Mouse (Mus musculus) forelimb bud, embryonic 11.5 days (tissue): ENCODE results near the gene Chrm4.

ENCODE experiments used
- DNase-seq: peaks from one replicate; pipeline ENCODE4 v3.0.0-alpha.2; 2012; ENCODE audit warnings: low read depth, low spot score

Gene Chrm4

DNA sequence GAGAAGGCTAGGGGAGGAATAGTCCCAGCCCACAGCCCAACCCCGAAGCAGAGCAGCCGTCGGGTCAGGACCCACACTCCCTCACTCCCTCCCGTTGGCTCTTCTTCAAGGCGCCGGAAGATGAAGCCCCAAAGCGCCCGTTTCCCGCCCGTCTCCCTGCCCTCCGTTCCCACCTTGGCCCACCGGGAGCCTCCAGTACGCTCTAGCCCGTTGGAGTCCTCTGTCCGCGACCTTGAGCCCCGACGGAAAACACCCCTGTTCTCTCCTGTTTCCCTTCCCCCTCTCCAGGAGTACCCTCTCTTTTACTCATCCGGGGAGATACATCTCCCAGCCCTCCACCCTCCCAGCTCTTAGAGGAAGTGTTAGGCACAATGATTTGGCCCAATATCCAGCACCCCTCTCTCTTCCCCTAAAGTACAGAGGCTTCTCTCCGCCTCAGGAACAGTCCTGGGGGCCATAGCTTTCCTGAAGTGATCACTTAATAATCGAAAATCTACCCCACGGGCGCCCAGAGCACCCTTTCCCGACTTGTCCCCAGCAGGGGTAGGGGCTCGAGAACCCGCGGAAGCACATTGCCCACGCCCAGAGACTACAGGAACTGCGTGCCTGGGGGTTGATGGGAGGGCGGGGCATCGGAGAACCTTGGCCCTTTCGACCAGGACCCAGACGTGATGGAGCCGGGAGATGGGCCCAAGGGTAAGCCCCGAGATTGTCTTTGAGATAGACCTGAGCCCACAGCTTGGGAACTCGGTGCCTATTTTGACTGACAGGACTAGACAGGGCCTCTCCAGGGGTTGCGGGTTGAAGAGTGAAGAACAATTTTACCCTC is 4.2 kb upstream of the Chrm4 start:
- no peak for DNase-seq

DNA sequence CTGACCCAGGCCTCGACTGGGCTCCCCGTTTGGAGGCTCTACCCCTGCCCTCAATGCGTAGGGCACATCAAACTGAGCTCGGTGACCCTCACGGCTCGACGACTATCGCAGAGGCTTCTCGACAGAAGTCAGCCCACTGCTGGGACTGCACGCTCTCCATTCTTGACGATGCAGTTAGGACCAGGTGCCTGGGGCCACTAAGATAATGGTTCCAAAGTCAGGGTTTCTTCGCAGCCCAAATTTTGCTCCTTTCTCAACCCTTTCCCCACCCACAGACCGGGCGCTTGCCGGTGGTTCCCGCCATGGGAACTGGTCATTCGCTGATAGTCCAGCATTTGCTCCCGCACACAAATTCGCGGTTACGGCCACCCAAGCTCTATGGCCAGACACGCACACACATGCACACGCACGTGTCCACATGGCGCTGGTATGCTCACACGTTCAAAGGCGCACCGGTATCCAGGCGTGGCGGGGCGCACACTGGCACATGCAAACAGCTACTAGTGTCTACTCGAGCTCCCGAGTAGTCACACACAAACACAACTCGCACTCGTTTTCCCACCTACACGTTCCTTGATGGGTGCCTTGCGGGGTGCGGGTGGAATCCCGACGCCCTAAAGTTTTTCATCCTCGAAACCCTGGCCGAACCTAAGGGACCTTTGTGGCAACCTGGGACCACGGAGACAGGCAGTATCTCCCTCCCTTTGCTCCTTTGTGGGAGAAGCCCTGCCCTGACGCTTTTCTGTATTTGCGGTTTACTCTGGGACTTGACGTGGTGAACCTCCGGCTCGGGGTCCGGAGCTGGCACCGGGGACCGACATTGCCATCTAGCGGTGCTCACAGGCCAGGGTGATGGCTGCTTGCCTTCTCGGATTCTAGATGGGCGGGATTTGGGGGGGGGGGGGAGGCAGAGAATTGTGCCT is 3.4 kb upstream of the Chrm4 start:
- DNase-seq: peak; percentile 79

DNA sequence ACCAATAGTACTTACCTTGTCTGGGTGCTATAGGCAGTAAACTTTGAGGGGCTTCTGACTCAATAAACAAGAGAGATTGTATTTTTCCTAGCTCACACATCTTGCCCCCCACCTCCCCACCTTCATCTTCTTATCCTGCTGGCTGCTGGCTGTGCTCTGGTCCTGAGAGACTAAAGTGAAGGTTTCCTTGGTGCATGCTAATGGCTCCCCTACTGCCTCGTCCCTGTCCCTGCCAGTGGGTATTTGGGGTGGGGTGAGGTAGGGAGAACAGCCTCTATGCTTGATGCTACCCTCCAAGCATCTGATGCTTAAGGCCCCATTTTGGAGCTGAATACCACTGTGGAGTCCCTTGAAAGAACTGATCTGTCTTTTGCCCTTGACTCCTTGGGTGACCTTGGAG is 2.3 kb upstream of the Chrm4 start:
- no peak for DNase-seq

DNA sequence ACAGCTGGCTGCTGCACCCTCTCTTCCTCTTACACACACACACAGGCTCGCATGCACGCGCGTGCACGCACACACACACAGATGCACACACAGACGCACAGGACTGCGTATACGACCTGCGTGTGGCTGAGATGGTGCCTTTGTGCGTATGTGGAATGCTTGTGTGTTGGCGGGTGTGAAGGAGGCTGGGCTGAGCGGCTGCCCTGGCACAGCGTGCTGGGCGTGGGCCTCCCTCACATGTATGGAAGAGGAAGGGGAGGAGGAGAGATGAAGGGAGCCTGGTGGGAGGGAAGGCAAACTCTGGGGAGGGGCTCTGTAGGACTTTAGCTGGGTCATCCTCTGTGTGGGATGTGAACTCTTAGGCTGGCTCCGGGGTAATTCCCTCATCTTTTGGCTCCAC is 1.6 kb upstream of the Chrm4 start:
- no peak for DNase-seq

DNA sequence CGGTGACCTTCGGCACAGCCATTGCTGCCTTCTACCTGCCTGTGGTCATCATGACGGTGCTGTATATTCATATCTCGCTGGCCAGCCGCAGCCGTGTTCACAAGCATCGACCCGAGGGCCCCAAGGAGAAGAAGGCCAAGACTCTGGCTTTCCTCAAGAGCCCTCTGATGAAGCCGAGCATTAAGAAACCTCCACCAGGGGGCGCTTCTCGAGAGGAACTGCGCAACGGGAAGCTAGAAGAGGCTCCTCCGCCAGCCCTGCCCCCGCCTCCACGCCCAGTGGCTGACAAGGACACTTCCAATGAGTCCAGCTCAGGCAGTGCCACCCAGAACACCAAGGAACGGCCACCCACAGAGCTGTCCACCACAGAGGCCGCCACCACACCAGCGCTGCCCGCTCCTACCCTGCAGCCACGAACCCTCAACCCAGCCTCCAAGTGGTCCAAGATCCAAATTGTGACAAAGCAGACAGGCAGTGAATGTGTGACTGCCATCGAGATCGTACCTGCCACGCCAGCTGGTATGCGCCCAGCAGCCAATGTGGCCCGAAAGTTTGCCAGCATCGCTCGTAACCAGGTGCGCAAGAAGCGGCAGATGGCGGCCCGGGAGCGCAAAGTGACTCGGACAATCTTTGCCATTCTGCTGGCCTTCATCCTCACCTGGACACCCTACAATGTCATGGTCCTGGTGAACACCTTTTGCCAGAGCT is 931 bp downstream of the Chrm4 start:
- peak; percentile 81 for DNase-seq

DNA sequence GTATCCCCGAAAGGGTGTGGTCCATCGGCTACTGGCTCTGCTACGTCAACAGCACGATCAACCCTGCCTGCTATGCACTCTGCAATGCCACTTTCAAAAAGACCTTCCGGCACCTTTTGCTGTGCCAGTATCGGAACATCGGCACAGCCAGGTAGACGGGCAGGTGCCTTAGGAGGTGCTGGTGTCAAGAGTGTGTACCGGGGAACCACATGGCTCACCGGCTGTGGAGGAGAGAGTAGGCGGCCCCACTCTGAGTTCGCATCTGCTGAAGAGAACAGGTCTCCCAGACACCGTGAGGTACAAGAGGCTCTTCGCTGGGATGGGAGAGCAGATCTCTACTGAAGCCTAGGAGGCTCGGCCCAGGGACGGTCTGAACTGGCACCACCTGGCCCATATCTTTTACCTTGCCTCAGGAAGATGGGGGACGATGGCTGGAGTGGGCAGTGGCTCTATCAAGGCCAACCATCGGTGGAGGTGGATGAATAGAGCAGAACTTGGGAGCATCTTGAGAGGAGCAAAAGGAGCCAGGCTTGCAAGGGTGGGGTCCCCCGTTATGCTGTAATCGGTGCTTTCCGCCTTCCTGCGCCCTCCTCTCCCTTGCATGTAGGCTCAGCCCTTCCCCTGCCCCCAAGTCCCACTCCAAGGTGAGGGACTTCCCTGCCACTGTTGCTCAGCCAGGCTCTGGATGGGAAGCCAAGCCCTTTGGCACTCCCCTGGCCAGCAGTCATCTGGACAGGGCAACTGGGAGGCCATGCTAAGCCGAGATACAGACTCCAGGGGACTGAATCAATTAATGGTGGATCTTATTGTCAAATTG is 1.7 kb downstream of the Chrm4 start:
- DNase-seq: no peak

DNA sequence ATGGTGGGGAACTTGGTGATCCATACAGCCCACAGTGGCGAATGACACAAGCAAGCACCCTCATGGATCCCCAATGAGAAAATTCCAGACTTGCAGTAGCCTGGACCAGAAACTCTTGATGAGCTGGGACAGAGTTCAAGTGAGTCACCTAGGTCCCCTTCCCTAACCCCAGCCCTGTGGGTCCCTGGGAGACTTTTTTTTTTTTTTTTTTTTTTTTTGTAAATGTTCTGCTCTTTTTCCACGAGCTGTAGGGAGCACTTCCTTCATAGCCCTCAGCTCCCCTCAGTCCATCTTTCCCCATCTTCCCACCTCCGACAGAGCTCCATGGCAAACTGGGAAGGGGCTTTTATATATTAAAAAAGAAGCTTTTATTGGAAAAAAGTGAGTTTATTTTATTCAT is 2.4 kb downstream of the Chrm4 start:
- no peak for DNase-seq

DNA sequence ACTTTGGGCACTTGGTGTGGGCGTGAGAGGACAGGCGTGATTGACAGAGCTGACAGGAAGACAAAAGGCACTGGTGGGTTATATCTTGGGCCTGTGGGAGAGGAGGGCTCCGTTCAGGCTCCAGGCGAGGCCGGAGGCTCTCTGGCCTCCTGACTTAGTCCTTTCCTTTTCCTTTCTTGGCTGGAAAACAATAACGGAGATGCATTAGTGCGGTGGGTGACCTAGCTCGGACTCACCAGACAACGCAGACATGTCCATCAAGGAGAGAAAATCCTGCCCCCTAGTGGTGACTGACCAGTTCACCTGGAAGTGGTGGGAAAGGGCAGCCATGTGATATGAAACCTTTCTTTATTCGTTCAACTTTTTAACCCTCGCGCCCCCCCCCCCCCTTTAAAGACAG is 2.9 kb downstream of the Chrm4 start:
- DNase-seq: peak; percentile 92

DNA sequence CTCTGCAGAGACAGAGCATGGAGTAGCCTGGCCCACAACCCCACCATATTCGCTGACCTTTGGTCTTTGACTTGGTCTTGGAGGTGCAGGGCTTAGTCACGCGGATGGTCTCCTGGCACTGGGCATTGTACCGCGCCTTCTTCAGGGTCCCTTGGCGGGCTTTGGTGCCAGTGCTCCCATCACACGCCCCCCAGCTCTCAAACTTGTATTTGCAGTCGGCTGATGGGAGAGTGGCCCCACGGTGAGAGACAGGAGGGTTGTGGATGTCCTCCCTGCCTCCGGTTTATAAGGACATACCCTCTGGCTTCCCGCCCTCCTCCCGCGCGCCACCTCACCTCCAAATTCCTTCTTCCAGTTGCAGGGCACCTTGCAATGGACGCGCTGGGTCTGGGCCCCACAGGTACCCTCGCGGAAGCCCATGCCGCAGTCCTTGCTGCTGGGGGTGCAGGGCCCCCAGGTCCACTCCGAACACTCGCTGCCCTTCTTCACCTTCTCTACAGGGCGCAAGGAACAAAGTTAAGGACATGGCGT is 3.8 kb downstream of the Chrm4 start:
- no peak for DNase-seq

DNA sequence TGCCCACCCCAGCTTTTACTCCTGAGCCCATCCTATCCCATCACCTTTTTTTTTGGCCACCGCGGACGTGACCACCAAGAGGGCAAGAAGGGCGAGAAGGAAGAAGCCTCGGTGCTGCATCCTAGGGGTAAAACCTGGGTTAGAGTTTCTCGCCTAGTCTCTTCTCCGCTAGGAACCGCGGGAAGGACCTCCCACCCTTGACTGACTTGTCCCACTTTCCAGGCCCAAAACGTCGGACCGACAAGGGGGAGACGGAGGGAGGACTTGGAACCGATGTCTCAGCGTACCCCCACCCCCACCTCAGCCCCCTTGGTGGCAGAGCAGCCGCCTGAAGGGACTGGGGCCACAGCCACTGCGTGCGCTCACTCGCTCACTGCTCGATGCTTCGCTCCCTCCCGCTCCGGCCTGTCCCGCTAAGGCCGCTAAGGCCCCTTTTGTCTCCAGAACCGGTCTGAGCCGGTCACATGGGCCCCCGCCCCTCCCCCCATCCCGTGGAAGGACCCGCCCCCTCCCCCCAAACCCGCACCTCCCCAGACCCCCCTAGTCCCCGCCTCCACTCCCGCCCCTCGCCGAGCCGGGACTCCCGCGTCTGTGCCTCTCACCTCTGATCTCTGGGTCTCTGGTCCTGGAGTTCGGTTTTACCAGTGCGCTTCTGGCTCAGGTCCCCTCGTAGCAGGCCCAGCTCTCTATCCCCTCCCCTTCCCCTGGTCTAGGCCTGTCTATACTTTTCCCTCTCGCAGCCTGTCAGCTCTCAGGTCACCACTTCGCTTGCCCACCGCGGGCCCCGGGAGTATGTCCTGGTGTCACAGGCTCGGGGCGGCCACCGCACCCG is 4.5 kb downstream of the Chrm4 start:
- DNase-seq: peak; percentile 85

DNA sequence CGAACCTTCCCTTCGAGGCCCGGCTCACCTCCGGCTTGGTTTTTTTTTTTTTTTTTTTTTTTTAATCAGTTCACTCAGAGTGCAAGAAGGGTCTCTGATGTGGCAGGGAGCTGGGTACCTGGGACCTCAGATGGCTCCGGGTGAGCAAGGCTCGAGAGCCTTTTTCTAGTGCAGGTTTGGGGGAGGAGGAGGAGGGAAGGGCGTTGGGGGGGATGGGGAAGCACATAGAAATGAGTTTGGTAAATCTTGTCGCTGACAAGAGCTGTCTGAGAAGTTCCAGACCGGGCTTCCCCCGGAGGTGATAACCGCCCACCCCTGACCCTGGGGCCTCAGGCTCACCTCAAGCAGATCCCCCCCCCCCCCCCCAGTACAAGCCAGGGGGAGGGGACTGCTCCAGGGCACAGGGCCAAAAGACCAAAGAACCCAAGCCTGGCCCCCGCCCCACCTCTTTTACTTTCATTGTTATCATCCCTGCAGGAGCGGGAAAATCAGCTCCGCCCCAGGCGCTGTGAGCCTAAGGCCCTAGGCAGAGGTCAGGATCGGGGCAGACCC is 5.2 kb downstream of the Chrm4 start, which contains the start of gene Mdk:
Gene Mdk, minus strand, starts transcription at position 138 of the 552 bp plus-strand sequence.
- no peak for DNase-seq

DNA sequence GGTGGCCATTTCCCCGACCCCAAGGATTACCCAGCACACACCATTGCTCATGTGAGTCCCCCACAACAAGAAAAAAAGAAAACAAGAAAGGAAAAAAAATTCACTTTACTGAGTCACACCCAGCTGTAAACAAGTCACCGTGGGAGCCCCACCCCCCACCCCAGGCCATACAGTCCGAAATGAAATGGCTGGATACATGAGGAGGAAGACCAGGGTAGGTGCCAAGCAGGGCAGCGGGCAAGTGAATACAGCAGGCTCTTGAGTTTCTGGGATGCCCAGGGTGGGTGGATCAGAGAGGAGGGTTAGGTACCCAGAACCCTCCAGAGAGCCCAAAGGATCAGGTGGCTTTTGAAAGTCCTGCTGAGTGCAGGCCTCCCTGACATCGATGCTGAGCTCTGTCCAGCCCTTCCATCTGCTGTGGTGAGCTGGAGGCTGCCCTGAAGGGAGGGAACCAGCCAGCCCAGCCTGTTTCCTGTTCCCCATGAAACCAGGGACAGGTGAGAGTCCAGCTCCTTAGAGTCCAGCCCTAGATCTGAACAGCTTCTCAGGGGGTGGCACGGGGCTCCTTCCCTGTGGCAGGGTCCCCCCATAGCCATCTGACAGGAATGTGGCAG is 5.8 kb downstream of the Chrm4 start:
- no peak for DNase-seq

DNA sequence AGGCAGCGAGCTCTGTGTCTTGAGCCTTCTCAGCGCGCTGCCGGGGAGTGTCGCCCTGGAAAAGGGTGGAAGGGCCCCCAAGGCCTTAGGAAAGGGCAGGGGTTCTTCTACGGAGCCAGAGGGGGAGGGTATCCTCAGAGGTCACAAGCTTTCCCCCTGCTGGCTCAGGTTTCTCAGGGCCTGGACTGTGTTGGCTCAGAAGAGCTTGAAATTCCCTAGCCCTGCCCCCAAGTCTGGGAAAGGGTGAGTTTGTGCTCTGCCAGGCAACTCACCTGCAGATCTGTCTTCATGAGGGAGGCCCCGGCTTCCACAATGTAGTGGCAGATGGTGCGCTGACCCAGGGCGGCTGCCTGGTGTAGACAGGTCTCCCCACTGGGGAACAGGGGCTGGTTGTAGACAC is 6.4 kb downstream of the Chrm4 start:
- DNase-seq: no peak

DNA sequence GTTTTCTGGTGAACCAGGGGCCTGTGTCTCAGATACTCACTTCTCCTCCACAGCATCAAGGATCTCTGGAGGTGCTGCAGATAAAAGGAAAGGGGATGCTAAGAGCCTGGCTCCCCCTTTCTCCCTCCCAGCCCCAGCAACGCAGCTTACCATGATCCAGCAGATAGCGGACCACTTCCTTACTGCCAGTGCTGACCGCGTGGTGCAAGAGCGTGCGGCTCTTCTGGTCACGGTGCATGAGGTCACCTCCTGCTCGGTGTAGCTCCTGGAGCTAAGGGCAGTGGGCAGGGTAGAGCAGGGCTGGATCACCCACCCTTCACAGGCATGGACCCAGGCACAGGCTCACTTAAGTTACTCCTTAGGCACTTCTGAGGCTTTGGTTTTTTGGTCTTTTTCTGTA is 7.0 kb downstream of the Chrm4 start:
- no peak for DNase-seq

DNA sequence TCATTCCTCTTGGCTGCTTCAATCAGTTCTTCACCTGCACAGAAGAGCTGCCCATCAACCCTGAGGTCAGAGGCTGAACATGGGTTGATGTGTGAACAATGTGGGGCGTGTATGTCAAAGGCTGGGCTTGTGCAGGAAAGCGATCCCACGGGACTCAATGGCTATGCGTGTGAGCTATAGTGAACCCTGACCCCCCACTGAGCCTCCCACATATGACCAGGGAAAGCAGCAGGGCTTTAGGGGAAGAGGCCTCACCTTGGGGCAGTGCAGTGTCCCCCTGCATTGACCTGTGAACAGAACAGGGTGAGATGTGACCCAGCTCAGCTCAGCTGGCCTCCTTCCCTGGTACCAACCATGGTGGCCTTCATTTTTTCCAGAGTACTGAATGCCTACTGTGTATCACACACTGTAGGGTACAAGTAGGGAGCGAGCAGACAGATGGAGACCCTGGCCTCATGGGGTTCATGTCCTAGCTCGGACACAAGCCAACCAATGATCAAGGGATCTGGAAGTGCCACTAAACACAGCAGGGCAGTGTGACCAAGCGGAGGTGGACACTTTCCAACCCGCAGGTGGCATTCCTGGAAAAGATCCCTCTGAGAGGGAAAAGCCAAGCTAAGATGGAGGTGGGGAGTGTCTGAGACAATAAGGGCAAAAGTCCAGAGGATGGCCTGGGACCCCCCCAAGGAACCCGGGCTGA is 7.9 kb downstream of the Chrm4 start:
- no peak for DNase-seq

DNA sequence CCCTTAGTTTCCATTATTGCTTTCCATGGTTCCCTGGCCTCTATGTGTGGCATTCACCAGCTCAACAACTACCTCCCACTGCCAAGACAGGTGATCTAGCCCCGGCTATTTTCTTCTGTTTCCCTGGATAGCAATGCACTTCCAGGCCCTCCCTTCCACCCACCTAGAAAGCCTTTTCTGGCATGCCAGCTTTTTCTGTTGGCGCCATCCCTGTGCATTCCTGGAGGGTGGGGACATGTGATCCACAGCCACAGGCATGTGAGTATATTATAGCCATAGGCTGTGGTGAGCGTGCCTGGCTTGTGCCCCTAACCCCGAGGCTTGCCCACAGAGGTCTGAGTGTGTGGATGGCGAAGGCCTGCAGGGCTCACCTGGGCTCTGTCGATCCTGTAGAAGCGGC is 9.1 kb downstream of the Chrm4 start:
- no peak for DNase-seq

DNA sequence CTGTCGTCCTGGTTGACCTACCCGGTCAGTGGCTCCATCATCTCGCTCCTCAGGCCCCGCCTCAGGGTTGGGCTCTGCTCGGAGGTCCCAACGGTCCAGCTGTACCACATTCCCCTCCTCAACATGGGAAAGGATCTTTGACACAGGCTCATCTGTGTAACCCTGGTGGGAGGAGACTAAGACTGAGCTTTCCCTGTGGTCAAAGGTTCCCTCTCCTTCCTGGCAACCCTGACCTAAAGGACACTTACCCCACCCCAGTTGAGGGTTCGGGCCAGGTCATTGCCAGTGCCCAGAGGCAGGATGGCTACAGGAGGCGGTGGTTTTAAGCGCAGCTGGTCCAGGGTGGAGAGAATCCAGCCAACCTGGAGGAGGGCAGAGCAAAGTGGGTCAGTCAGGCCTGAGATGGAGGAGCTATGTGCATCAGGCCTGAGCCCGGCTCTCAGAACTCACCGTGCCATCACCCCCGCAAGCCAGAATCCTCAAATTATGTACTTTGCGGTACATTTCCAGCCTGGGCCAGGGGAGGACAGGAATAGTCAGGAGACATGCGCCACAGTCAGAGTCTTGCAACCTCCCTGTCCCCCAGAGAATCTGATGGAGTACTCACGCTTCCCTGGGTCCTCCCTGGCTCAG is 12.4 kb downstream of the Chrm4 start:
- DNase-seq: no peak

DNA sequence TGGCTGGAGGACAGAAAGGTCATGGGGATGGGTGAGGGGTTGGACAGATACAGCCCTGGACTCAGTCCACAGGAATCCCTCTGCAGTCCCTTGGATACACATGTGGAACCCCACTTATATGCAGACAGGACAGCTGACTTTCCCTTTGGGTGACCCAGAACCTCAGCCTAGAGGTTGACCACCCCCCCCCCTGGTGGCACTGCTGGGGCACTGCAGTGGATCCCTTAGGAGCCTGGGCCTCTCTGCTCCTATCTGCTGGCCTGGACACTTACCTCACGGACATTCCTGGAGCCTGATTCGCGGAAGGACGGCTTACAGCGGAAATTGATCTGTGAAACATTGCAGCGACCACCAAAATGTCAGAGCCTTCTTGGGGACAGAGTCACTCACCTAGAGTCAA is 15.3 kb downstream of the Chrm4 start:
- no peak for DNase-seq
